Mouse (Mus musculus): ENCODE results near the gene Pxylp1.

Pxylp1 gene

GRCm38 (mm10) chr9:96824026-96824425, 68.4 kb downstream of the Pxylp1 start:
- no peak for DNase-seq (ENCODE audit: low spot score)

GRCm38 (mm10) chr9:96823541-96823940, 68.9 kb downstream of the Pxylp1 start:
- no peak for DNase-seq (ENCODE audit: low spot score)

- no peak for DNase-seq (ENCODE audit: low spot score)
These were observed 69.5 kb downstream of the Pxylp1 start for GRCm38 (mm10) chr9:96823005-96823404.

- no peak for DNase-seq (ENCODE audit: low spot score)
These were observed 73.5 kb downstream of the Pxylp1 start for GRCm38 (mm10) chr9:96818822-96819481.

GRCm38 (mm10) chr9:96818128-96818821, 74.2 kb downstream of the Pxylp1 start:
- peak; percentile 56 for DNase-seq (ENCODE audit: low spot score)

- no peak for DNase-seq (ENCODE audit: low spot score)
These were observed 80.5 kb downstream of the Pxylp1 start for GRCm38 (mm10) chr9:96811996-96812395.

GRCm38 (mm10) chr9:96800131-96800825, 92.2 kb downstream of the Pxylp1 start:
- DNase-seq (ENCODE audit: low spot score) = no peak

GRCm38 (mm10) chr9:96797311-96797710, 95.2 kb downstream of the Pxylp1 start:
- DNase-seq (ENCODE audit: low spot score) = no peak

GRCm38 (mm10) chr9:96795399-96795928, 97.0 kb downstream of the Pxylp1 start:
- DNase-seq (ENCODE audit: low spot score) = peak; percentile 61

- DNase-seq (ENCODE audit: low spot score) = no peak
These were observed 97.9 kb downstream of the Pxylp1 start for GRCm38 (mm10) chr9:96794601-96795000.

GRCm38 (mm10) chr9:96792543-96792942, 99.9 kb downstream of the Pxylp1 start:
- DNase-seq (ENCODE audit: low spot score) = no peak

GRCm38 (mm10) chr9:96790389-96791007, 102.0 kb downstream of the Pxylp1 start:
- DNase-seq (ENCODE audit: low spot score) = no peak

- DNase-seq (ENCODE audit: low spot score) = no peak
These were observed 102.6 kb downstream of the Pxylp1 start for GRCm38 (mm10) chr9:96789906-96790305.

GRCm38 (mm10) chr9:96787797-96788196, 104.7 kb downstream of the Pxylp1 start:
- DNase-seq (ENCODE audit: low spot score) = no peak

GRCm38 (mm10) chr9:96785871-96786342, 106.6 kb downstream of the Pxylp1 start:
- no peak for DNase-seq (ENCODE audit: low spot score)

- no peak for DNase-seq (ENCODE audit: low spot score)
These were observed 107.3 kb downstream of the Pxylp1 start for GRCm38 (mm10) chr9:96785187-96785586.

GRCm38 (mm10) chr9:96783667-96784066, 108.8 kb downstream of the Pxylp1 start:
- DNase-seq (ENCODE audit: low spot score) = no peak

- no peak for DNase-seq (ENCODE audit: low spot score)
These were observed 109.2 kb downstream of the Pxylp1 start for GRCm38 (mm10) chr9:96783258-96783657.

- DNase-seq (ENCODE audit: low spot score) = no peak
These were observed 110.4 kb downstream of the Pxylp1 start for GRCm38 (mm10) chr9:96782062-96782461.
